Mouse (Mus musculus) limb, embryonic 14.5 days (tissue): ENCODE results near the gene Tmed6. TPM values are rescaled to one million over a fixed set of nuclear protein-coding genes. Genes with fewer than 3 reads are reported as not detected.

Experiments used
- ATAC-seq: fragments of 200-750 bp; cut with Nextera tagmentation; 2 replicates; pipeline ENCODE4 v1.8.0; 2017; ENCODE audit warnings: low read depth, moderate number of reproducible peaks, moderate TSS enrichment; ENCODE audit not compliant: low FRiP score
- DNase-seq: peaks from one replicate; pipeline ENCODE4 v3.0.0-alpha.2; 2015; ENCODE audit warnings: low spot score
- H3K27ac ChIP-seq: fragments of 300-500 bp; sonication (generic); replicated peaks from 2 replicates; pipeline ENCODE4 v1.5.1; 2014; ENCODE audit warnings: low read depth, mild to moderate bottlenecking, low read length, moderate library complexity, mixed read lengths
- H3K27me3 ChIP-seq: fragments of 300-500 bp; sonication (generic); 2 replicates; pipeline ENCODE4 v1.6.1; 2014; ENCODE audit warnings: low read length, mixed read lengths; ENCODE audit not compliant: control insufficient read depth, insufficient read depth
- H3K36me3 ChIP-seq: fragments of 300-500 bp; sonication (generic); 2 replicates; pipeline ENCODE4 v1.6.1; 2014; ENCODE audit warnings: mild to moderate bottlenecking, low read length, moderate library complexity, mixed read lengths; ENCODE audit not compliant: control insufficient read depth, insufficient read depth
- H3K4me1 ChIP-seq: fragments of 300-500 bp; sonication (generic); 2 replicates; pipeline ENCODE4 v1.6.1; 2014; ENCODE audit warnings: antibody characterized with exemption, low read length, mixed read lengths; ENCODE audit not compliant: control insufficient read depth, insufficient read depth
- H3K4me2 ChIP-seq: fragments of 300-500 bp; sonication (generic); replicated peaks from 2 replicates; pipeline ENCODE4 v1.6.1; 2014; ENCODE audit warnings: low read depth, mild to moderate bottlenecking, low read length, moderate library complexity; ENCODE audit not compliant: severe bottlenecking
- H3K4me3 ChIP-seq: fragments of 300-500 bp; sonication (generic); replicated peaks from 2 replicates; pipeline ENCODE4 v1.5.1; 2014; ENCODE audit warnings: low read length
- H3K9ac ChIP-seq: fragments of 300-500 bp; sonication (generic); 2 replicates; pipeline ENCODE4 v1.6.1; 2014; ENCODE audit warnings: mild to moderate bottlenecking, low read depth, low read length, moderate library complexity; ENCODE audit not compliant: severe bottlenecking
- H3K9me3 ChIP-seq: fragments of 300-500 bp; sonication (generic); 2 replicates; pipeline ENCODE4 v1.6.1; 2016; ENCODE audit warnings: low read length; ENCODE audit not compliant: control insufficient read depth
- POLR2A ChIP-seq: fragments of 200-500 bp; IDR thresholded peaks from 2 replicates; pipeline ENCODE4 v1.8.0; 2012; ENCODE audit warnings: inconsistent platforms, mild to moderate bottlenecking, moderate library complexity, borderline replicate concordance; ENCODE audit not compliant: insufficient read depth, insufficient read length; ENCODE audit errors: extremely low read depth
- WGBS: fragments of 180-500 bp; shearing (Covaris S2); extraction: QIAGEN DNeasy Blood & Tissue Kit; methylation state at CpG from one replicate; pipeline ENCODE4 v1.1.7; 2014; 5-methylcytosine and 5-hydroxymethylcytosine counted together
- microRNA-seq: library from miRNA; unstranded; fragments of <30 nt; microRNA quantifications from one replicate; pipeline ENCODE4, GENCODE M21; 2016
- polyA plus RNA-seq, 2 experiments: library from polyadenylated mRNA; depleted of rRNA in 1 of 2; stranded (reverse) in 1 of 2; unstranded in 1 of 2; fragments of >200 nt; fragmentation: Nextera tagmentation in 1 of 2; extraction: Ambion mirVana in 1 of 2; gene quantifications; 2 replicates each; pipeline versions ENCODE4 v1.2.1 to v1.2.3; 2012 to 2014

Tmed6 gene
- polyA plus RNA-seq, 2 experiments: not detected

DNA sequence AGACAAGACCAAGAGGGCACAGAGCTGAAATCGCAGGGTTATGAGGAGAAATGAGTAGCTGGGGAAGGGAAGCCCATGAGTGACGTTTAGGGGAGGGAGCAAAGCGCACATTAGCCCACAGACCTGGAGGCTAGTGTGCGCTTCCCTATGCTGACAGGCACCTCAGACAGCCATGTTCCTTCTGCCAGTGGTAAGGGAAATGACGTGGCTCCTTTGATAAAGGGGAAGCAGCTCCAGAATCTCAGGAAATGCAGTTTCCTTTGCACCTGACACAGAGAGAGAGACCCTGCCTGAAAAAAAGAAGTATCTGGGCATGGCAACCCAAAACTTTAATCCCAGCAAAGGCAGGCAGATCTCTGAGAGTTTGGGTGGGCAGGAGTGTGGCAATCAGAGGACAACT, 35.4 kb downstream of the Tmed6 start:
- DNase-seq: no peak
- H3K27me3 ChIP-seq: no peaks in the 10 kb centered on the region
- no peak overlapping the region for H3K9ac ChIP-seq
- H3K4me1 ChIP-seq: peaks cover 7% of the 10 kb centered on the region
- H3K27ac ChIP-seq: no peak overlapping the region
- H3K4me2 ChIP-seq: no peak overlapping the region
- no peak overlapping the region for H3K4me3 ChIP-seq
- no peak for ATAC-seq
- H3K9me3 ChIP-seq: no peaks in the 10 kb centered on the region
- TF ChIP-seq POLR2A: no peak
- WGBS: 71% methylated on average over 5 of the region's 5 CpGs
- H3K36me3 ChIP-seq: no peaks in the 10 kb centered on the region; the same call in 1 of the 2 replicates

DNA sequence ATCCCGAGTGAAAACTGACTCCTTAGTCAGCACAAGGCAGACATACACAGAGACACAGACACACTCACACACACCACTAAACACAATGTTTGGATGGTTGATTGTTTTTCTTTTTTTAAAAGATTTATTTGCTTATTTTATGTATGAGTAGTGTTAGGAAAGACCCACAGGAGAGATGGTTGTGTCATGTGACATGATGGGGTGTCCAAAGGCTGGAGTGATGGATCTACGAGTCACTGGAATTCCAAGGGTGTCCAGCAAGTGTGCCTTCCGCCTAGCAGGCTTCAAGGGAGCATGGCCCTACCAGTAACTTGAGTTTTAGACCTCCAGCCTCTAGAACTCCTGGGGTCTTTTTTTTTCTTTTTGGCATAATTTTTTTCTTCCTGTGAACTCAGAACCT, 36.1 kb downstream of the Tmed6 start:
- H3K4me2 ChIP-seq: no peak overlapping the region
- no peaks in the 10 kb centered on the region for H3K27me3 ChIP-seq
- 81% methylated on average over 3 of the region's 3 CpGs for WGBS
- H3K4me1 ChIP-seq: peaks cover 7% of the 10 kb centered on the region
- H3K27ac ChIP-seq: no peak overlapping the region
- no peaks in the 10 kb centered on the region for H3K9me3 ChIP-seq
- no peak overlapping the region for H3K4me3 ChIP-seq
- H3K36me3 ChIP-seq: no peaks in the 10 kb centered on the region; the same call in 1 of the 2 replicates
- no peak overlapping the region for H3K9ac ChIP-seq
- no peak for TF ChIP-seq POLR2A
- DNase-seq (no peak), ATAC-seq (no peak)

DNA sequence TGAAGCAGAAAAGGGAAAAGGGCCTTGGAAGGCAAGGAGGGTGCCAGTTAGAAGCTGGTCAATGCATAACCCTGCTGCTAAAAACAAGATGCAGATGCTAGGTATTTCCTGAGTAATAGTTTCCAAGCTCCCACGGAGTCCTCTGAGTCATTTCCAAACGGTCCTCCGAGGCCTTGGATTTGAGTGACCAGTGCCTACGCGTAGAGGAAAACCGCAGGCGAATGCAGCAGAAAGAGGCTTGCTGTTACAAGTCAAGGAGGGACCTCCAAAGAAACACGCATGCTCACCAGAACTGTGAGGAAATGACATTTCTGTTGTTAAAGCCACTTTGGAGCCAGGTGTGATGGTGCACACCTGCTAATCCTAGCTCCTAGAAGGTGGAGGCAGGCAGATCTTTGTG, 42.0 kb downstream of the Tmed6 start:
- Histone ChIP-seq H3K4me2 (no peak overlapping the region), H3K4me3 (no peak overlapping the region), H3K4me1 (no peaks in the 10 kb centered on the region), H3K36me3 (no peaks in the 10 kb centered on the region), H3K9ac (no peak overlapping the region), H3K27me3 (no peaks in the 10 kb centered on the region), H3K9me3 (no peaks in the 10 kb centered on the region), H3K27ac (no peak overlapping the region)
- WGBS: 89% methylated on average over 8 of the region's 8 CpGs
- TF ChIP-seq POLR2A: no peak
- DNase-seq (no peak), ATAC-seq (no peak)

DNA sequence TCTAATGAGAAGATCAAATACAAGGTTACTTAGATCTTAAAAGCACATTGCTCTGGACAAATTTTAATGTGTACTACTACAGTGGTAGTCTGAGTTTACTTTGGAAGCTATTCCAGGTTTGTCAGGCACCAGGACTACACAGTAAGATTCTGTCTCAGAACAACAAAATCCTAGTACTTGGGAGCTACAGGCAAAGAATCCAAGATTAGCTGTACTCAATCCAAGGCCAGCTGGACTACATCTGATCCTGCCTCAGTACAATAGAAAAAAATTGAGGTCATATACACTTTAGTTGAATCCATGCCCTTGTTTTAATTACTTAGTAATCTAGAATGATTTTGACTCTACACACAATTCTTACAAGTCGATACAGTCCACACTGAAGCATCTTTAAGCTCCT, 50.5 kb downstream of the Tmed6 start:
- Histone ChIP-seq H3K27me3 (no peaks in the 10 kb centered on the region), H3K9me3 (no peaks in the 10 kb centered on the region), H3K4me3 (no peak overlapping the region), H3K4me1 (no peaks in the 10 kb centered on the region), H3K9ac (no peak overlapping the region), H3K27ac (no peak overlapping the region), H3K36me3 (peaks cover 30% of the 10 kb centered on the region), H3K4me2 (no peak overlapping the region)
- TF ChIP-seq POLR2A: no peak
- no peak for DNase-seq
- ATAC-seq: no peak
- 100% methylated on average over 1 of the region's 1 CpGs for WGBS

DNA sequence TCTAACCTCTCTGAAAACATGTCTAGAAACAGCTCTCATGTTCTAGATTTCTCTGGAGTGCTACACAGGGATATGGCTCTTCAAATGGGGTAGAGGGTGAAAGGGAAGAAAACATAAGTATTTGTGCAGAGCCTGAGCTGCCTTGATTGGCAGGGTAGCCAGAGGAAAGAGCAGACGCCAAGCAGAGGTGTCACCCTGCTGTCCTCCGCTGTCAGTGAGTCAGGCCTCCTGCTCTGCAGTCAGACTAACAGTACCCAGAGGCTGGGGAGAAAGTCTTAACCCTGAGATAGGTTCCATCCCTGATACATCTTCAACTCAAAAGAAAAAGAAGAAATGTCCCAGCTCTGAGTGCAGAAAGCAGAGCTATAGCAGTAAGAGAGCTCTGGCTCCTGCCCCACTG, 52.8 kb downstream of the Tmed6 start:
- H3K36me3 ChIP-seq: peaks cover 40% of the 10 kb centered on the region
- no peak overlapping the region for H3K4me3 ChIP-seq

More for the DNA sequence above, 52.8 kb downstream of the Tmed6 start:
- no peak for ATAC-seq
- 82% methylated on average over 2 of the region's 2 CpGs for WGBS
- Histone ChIP-seq H3K4me1 (no peaks in the 10 kb centered on the region), H3K9ac (no peak overlapping the region), H3K9me3 (no peaks in the 10 kb centered on the region), H3K4me2 (no peak overlapping the region), H3K27me3 (no peaks in the 10 kb centered on the region), H3K27ac (no peak overlapping the region)
- TF ChIP-seq POLR2A: no peak
- DNase-seq: no peak

Small RNAs within 50 kb of the gene (microRNA-seq; reads per million reads assigned to microRNA genes)
- 1.1 reads per million for gene Mir7075

Other genes starting within 250 kb of the Tmed6 start
- gene Has3, start 195.4 kb downstream of the Tmed6 start, polyA plus RNA-seq (2012; rRNA removed): 1.9 and 2.0 TPM in 2 replicates
- gene Has3, start 195.4 kb downstream of the Tmed6 start, polyA plus RNA-seq (2014; fragmentation: Nextera tagmentation; extraction: Ambion mirVana): 0.53 and 0.58 TPM in 2 replicates
- 50.7 and 53.3 TPM in 2 replicates for gene Utp4, start 172.0 kb downstream of the Tmed6 start, polyA plus RNA-seq (2012; rRNA removed)
- 61.9 and 64.0 TPM in 2 replicates for gene Utp4, start 172.0 kb downstream of the Tmed6 start, polyA plus RNA-seq (2014; fragmentation: Nextera tagmentation; extraction: Ambion mirVana)
- 13.9 and 15.4 TPM in 2 replicates for gene Sntb2, start 129.9 kb downstream of the Tmed6 start, polyA plus RNA-seq (2012; rRNA removed)
- 20.4 and 20.7 TPM in 2 replicates for gene Sntb2, start 129.9 kb downstream of the Tmed6 start, polyA plus RNA-seq (2014; fragmentation: Nextera tagmentation; extraction: Ambion mirVana)
- gene Vps4a, start 34.4 kb downstream of the Tmed6 start, polyA plus RNA-seq (2012; rRNA removed): 40.2 and 50.8 TPM in 2 replicates
- gene Vps4a, start 34.4 kb downstream of the Tmed6 start, polyA plus RNA-seq (2014; fragmentation: Nextera tagmentation; extraction: Ambion mirVana): 75.8 and 82.3 TPM in 2 replicates
- 34.6 and 38.7 TPM in 2 replicates for gene Pdf, start 17.0 kb downstream of the Tmed6 start, polyA plus RNA-seq (2012; rRNA removed)
- gene Pdf, start 17.0 kb downstream of the Tmed6 start, polyA plus RNA-seq (2014; fragmentation: Nextera tagmentation; extraction: Ambion mirVana): 35.7 and 39.2 TPM in 2 replicates
- 56.7 and 68.1 TPM in 2 replicates for gene Cog8, start 9.0 kb downstream of the Tmed6 start, polyA plus RNA-seq (2012; rRNA removed)
- gene Cog8, start 9.0 kb downstream of the Tmed6 start, polyA plus RNA-seq (2014; fragmentation: Nextera tagmentation; extraction: Ambion mirVana): 37.8 and 40.9 TPM in 2 replicates
- gene Nip7, start 8.8 kb downstream of the Tmed6 start, polyA plus RNA-seq (2012; rRNA removed): 54.9 and 123 TPM in 2 replicates
- gene Nip7, start 8.8 kb downstream of the Tmed6 start, polyA plus RNA-seq (2014; fragmentation: Nextera tagmentation; extraction: Ambion mirVana): 99.0 and 103 TPM in 2 replicates
- gene Terf2, start 30.9 kb upstream of the Tmed6 start, polyA plus RNA-seq (2012; rRNA removed): 34.9 and 39.0 TPM in 2 replicates
- gene Terf2, start 30.9 kb upstream of the Tmed6 start, polyA plus RNA-seq (2014; fragmentation: Nextera tagmentation; extraction: Ambion mirVana): 15.1 and 18.5 TPM in 2 replicates
- 57.2 and 60.3 TPM in 2 replicates for gene Cyb5b, start 85.0 kb upstream of the Tmed6 start, polyA plus RNA-seq (2012; rRNA removed)
- 82.3 and 83.5 TPM in 2 replicates for gene Cyb5b, start 85.0 kb upstream of the Tmed6 start, polyA plus RNA-seq (2014; fragmentation: Nextera tagmentation; extraction: Ambion mirVana)
- 70.1 and 94.1 TPM in 2 replicates for gene Nfat5, start 227.8 kb upstream of the Tmed6 start, polyA plus RNA-seq (2012; rRNA removed)
- gene Nfat5, start 227.8 kb upstream of the Tmed6 start, polyA plus RNA-seq (2014; fragmentation: Nextera tagmentation; extraction: Ambion mirVana): 17.6 and 23.1 TPM in 2 replicates